In the genomic region with DNA sequence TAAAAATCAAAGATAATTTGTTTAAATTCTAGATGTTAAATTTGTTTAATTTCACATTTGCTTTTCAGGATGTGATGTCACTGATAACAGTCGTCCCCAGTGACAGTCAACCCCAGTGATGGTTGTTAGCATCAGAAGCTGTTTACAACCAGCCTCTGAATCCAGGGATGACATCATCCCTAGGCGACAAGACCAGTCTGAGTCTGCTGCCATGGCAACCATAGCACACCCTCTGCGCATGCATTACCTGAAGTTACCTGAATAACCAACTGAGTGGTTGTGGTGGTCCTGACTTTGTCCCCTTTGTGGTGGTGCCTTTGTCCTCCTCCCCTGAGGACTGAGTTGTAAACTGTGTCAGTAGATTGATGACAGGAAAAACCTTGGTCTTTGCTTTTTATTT, we compare ENCODE assay signal across 18 mouse cellular contexts.
DNase-seq lines count a peak whose midpoint lies in the region; ATAC-seq and TF ChIP-seq lines count a peak whose summit lies in the region.
"Had no signal": no experiment of that assay in that cellular context is flagged by ENCODE, and none has a peak within 500 bp of the region (broad histone marks: within the 10 kb centered on the region; RNA-seq: fewer than 3 reads in every experiment).

No protein-coding gene starts in this region.

- no peak for ATAC-seq in hindbrain, embryonic 11.5 days (ENCODE audit: low FRiP score)
- ATAC-seq in hindbrain, embryonic 12.5 days (ENCODE audit: low FRiP score), result no peak

- no peak overlapping the region for H3K4me3 ChIP-seq in hindbrain, embryonic 11.5 days (ENCODE audit: low read depth, low read length)
- H3K4me3 ChIP-seq in hindbrain, embryonic 12.5 days, result no peak overlapping the region
- no peak overlapping the region for H3K4me3 ChIP-seq in ES-E14 (ENCODE audit: insufficient read depth in 1 of 2, low read depth in 1 of 2, low read length in 2 of 2, poor library complexity in 1 of 2, severe bottlenecking in 1 of 2)
- no peak overlapping the region for H3K4me3 ChIP-seq in embryonic facial prominence, embryonic 10.5 days
- H3K4me3 ChIP-seq: embryonic facial prominence, embryonic 15.5 days; limb, embryonic 15.5 days had no signal

- H3K27me3 ChIP-seq in hindbrain, embryonic 11.5 days (ENCODE audit: control insufficient read depth, insufficient read depth, low read length), result no peaks in the 10 kb centered on the region
- 0 out of 2 replicates have a peak, but pooled peaks cover 5% of the 10 kb centered on the region for H3K27me3 ChIP-seq in hindbrain, embryonic 12.5 days
- peaks cover 17% of the 10 kb centered on the region for H3K27me3 ChIP-seq in embryonic facial prominence, embryonic 10.5 days (replicated peaks; ENCODE audit: low read depth, poor library complexity, severe bottlenecking)
- H3K27me3 ChIP-seq: embryonic facial prominence, embryonic 15.5 days; limb, embryonic 15.5 days had no signal

- peak; percentile 49 for DNase-seq in hindbrain, embryonic 11.5 days (ENCODE audit: low spot score)
- no peak for DNase-seq in ES-E14 (ENCODE audit: low read depth, low spot score)
- peak; percentile 28 for DNase-seq in embryonic facial prominence, embryonic 10.5 days (ENCODE audit: low spot score)
- DNase-seq in mesoderm, embryonic 11.5 days (ENCODE audit: low read depth, low spot score), result peak; percentile 61
- DNase-seq in natural killer cell, adult 2 months (ENCODE audit: low spot score in 2 of 2), result no peak
- DNase-seq in heart, adult 8-10 months (ENCODE audit: low spot score), result no peak
- no peak for DNase-seq in kidney, postnatal 4 days
- DNase-seq: cerebellum, adult 2 months; heart, adult 18-20 months; heart, postnatal 4 days; kidney, adult 9 months; lung, adult 18-20 months; spleen, adult 18-20 months; thymus, postnatal 36 days had no signal

- H3K4me2 ChIP-seq in hindbrain, embryonic 11.5 days (replicated peaks; ENCODE audit: low read depth, low read length), result no peak overlapping the region
- no peak overlapping the region for H3K4me2 ChIP-seq in hindbrain, embryonic 12.5 days (replicated peaks)
- H3K4me2 ChIP-seq: embryonic facial prominence, embryonic 15.5 days; limb, embryonic 15.5 days had no signal

- 51% methylated on average over 3 of the region's 3 CpGs for whole genome bisulfite sequencing in hindbrain, embryonic 11.5 days
- WGBS in hindbrain, embryonic 12.5 days, result 55% methylated on average over 3 of the region's 3 CpGs
- 53% methylated on average over 3 of the region's 3 CpGs for WGBS in embryonic facial prominence, embryonic 10.5 days

- in situ Hi-C loops in ES-E14 (cut with MboI; ENCODE audit: low sequenced_read_pairs in 2 of 2, unreplicated experiment in 2 of 2), result no loop called here

- no peak overlapping the region for H3K27ac ChIP-seq in hindbrain, embryonic 11.5 days (ENCODE audit: low read depth, low read length)
- H3K27ac ChIP-seq in hindbrain, embryonic 12.5 days, result no peak overlapping the region
- no peak overlapping the region for H3K27ac ChIP-seq in ES-E14 (ENCODE audit: insufficient read depth, low read depth, low read length, poor library complexity, severe bottlenecking)
- H3K27ac ChIP-seq in embryonic facial prominence, embryonic 10.5 days (replicated peaks), result no peak overlapping the region
- H3K27ac ChIP-seq: embryonic facial prominence, embryonic 15.5 days; limb, embryonic 15.5 days; stomach, postnatal 0 days had no signal

- H3K9ac ChIP-seq in hindbrain, embryonic 11.5 days (ENCODE audit: low read depth, low read length), result no peak overlapping the region
- no peak overlapping the region for H3K9ac ChIP-seq in hindbrain, embryonic 12.5 days
- H3K9ac ChIP-seq in ES-E14 (ENCODE audit: insufficient read depth, low read depth, low read length, poor library complexity, severe bottlenecking), result no peak overlapping the region
- H3K9ac ChIP-seq: embryonic facial prominence, embryonic 15.5 days; limb, embryonic 15.5 days had no signal

- H3K4me1 ChIP-seq in hindbrain, embryonic 11.5 days (replicated peaks; ENCODE audit: control insufficient read depth, insufficient read depth, low read length), result no peaks in the 10 kb centered on the region
- no peaks in the 10 kb centered on the region for H3K4me1 ChIP-seq in hindbrain, embryonic 12.5 days
- H3K4me1 ChIP-seq in ES-E14 (ENCODE audit: control insufficient read depth in 2 of 2, insufficient read depth in 2 of 2, low read length in 2 of 2, poor library complexity in 1 of 2), result no peaks in the 10 kb centered on the region; a peak in 1 of 4 replicates
- H3K4me1 ChIP-seq in embryonic facial prominence, embryonic 10.5 days, result peaks cover 20% of the 10 kb centered on the region

- no peaks in the 10 kb centered on the region for H3K36me3 ChIP-seq in hindbrain, embryonic 11.5 days (ENCODE audit: control insufficient read depth, insufficient read depth, low read length)
- no peaks in the 10 kb centered on the region for H3K36me3 ChIP-seq in hindbrain, embryonic 12.5 days
- no peaks in the 10 kb centered on the region for H3K36me3 ChIP-seq in ES-E14 (ENCODE audit: control insufficient read depth, insufficient read depth, low read length, poor library complexity, severe bottlenecking)
- no peaks in the 10 kb centered on the region for H3K36me3 ChIP-seq in embryonic facial prominence, embryonic 10.5 days (replicated peaks)
- H3K36me3 ChIP-seq: embryonic facial prominence, embryonic 15.5 days; limb, embryonic 15.5 days had no signal

- no peaks in the 10 kb centered on the region for H3K9me3 ChIP-seq in hindbrain, embryonic 11.5 days (ENCODE audit: control insufficient read depth, low read length)
- H3K9me3 ChIP-seq in hindbrain, embryonic 12.5 days (replicated peaks), result no peaks in the 10 kb centered on the region
- H3K9me3 ChIP-seq in ES-E14 (ENCODE audit: control insufficient read depth, insufficient read depth, low read depth, low read length), result no peaks in the 10 kb centered on the region
- H3K9me3 ChIP-seq in embryonic facial prominence, embryonic 10.5 days, result no peaks in the 10 kb centered on the region
- H3K9me3 ChIP-seq: embryonic facial prominence, embryonic 15.5 days; limb, embryonic 15.5 days had no signal

TF ChIP-seq in ES-E14, 5 proteins besides CTCF, POLR2A, EP300 and RAD21:
- TF ChIP-seq HCFC1 (IDR thresholded peaks at IDR 0.05; ENCODE audit: borderline replicate concordance, insufficient read depth, low read length), result peak; percentile 45; the same call in 1 of the 2 replicates
- no peak for TF ChIP-seq MAFK (IDR thresholded peaks at IDR 0.05; ENCODE audit: insufficient read depth, low read depth, low read length)
- no peak for TF ChIP-seq CHD2 (IDR thresholded peaks at IDR 0.05; ENCODE audit: low read depth, low read length)
- no peak for TF ChIP-seq ZNF384 (IDR thresholded peaks at IDR 0.05; ENCODE audit: low read depth, low read length)
- TF ChIP-seq ZC3H11A (IDR thresholded peaks at IDR 0.05; ENCODE audit: borderline replicate concordance, low read depth, low read length), result no peak

Comparison
In these comparisons a context has a peak if more than half of its experiments do, and no peak if none do; other contexts are left out.
1. DNase-seq: peak in hindbrain, embryonic 11.5 days (single experiment), embryonic facial prominence, embryonic 10.5 days (single experiment) and mesoderm, embryonic 11.5 days (single experiment); none in ES-E14 (single experiment), natural killer cell, adult 2 months (0 of 2), heart, adult 8-10 months (single experiment) and kidney, postnatal 4 days (0 of 2).